Mouse (Mus musculus): ENCODE data around the gene Ice1.

GRCm38 (mm10) chr13:70605366-70605765 is 32.1 kb downstream of the Ice1 start:
- no peak for TF ChIP-seq CTCF (IDR thresholded peaks at IDR 0.05)
- no peak for TF ChIP-seq POLR2A (IDR thresholded peaks at IDR 0.05; ENCODE audit: insufficient read depth, low read depth, low read length)
- TF ChIP-seq EP300 (IDR thresholded peaks at IDR 0.05; ENCODE audit: insufficient read depth, low read depth, low read length) = no peak
